ENCODE assay signal across 16 mouse cellular contexts in the genomic region with DNA sequence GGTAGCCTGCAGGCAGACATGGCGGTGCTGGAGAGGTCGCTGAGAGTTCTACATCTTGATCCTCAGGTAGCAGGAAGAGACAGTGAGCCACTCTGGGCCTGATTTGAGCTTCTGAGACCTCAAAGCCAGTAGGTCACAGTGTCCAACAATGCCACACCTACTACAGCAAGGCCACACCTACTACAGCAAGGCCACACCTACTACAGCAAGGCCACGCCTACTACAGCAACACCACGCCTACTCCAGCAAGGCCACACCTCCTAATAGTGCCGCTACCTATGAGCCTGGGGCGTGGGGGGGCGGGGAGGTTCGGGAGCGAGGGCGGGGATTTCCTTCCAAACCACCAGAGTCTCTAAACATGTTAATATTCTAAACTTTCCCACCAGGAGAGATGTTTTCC. TPM values are rescaled to one million over a fixed set of nuclear protein-coding genes. Genes with fewer than 3 reads are reported as not detected.
A peak's percentile ranks its signal among the peaks of the same experiment; 100 is the strongest.
DNase-seq lines count a peak whose midpoint lies in the region; ATAC-seq lines count a peak whose summit lies in the region.
"Had no signal": no experiment of that assay in that cellular context is flagged by ENCODE, and none has a peak within 500 bp of the region (broad histone marks: within the 10 kb centered on the region; RNA-seq: fewer than 3 reads in every experiment).

No protein-coding gene starts in this region.

- DNase-seq in heart, adult 11 months: peak; percentile 89
- no peak for DNase-seq in heart, postnatal 36 days
- DNase-seq in A20 (ENCODE audit: low read depth, low spot score) (peak; percentile 10), R1 (ENCODE audit: low read depth, low spot score) (peak; percentile 86)
- no peak for DNase-seq in lung, postnatal 14 days
- DNase-seq in kidney, postnatal 25 days: no peak
- DNase-seq: adrenal gland, adult 8-10 months; adrenal gland, postnatal 36 days; cerebellum, adult 2 months; cerebellum, postnatal 10 days; gastrocnemius, adult 2 months; gastrocnemius, postnatal 25 days; heart, postnatal 10 days had no signal

- ATAC-seq in megakaryocyte progenitor cell, adult 5-6 weeks (replicated peaks; ENCODE audit: poor library complexity): peak; percentile 32; the same call in 1 of the 2 replicates
- ATAC-seq: forebrain, embryonic 13.5 days; inflammation-experienced regulatory T-cells, adult 6 months had no signal

- intact Hi-C loops in heart, postnatal 36 days (cut with DNase I): no loop called here

RNA-seq across cellular contexts. Expression of a gene that starts 45.5 kb away (rescaled TPM):
- 10 to 100 TPM; 50.7 to 63.9 TPM for total RNA-seq in heart, postnatal 36 days (2021)
- total RNA-seq in megakaryocyte progenitor cell, adult 5-6 weeks (2015): 215 and 244 TPM in 2 replicates
- 84.2 and 95.6 TPM in 2 replicates for total RNA-seq in megakaryocyte progenitor cell, adult 5-6 weeks (2017)

Comparison
In these comparisons a context has a peak if more than half of its experiments do, and no peak if none do; other contexts are left out.
1. DNase-seq: peak in heart, adult 11 months (single experiment), A20 (single experiment) and R1 (single experiment); none in heart, postnatal 36 days (0 of 2), lung, postnatal 14 days (single experiment) and kidney, postnatal 25 days (0 of 2).